Mouse (Mus musculus) left cerebral cortex, postnatal 10 days (tissue): ENCODE measurements around the gene Pax8. TPM values are rescaled to one million over a fixed set of nuclear protein-coding genes. Genes with fewer than 3 reads are reported as not detected.

ENCODE experiments used
- DNase-seq, 2 experiments: peaks; one replicate each; pipeline ENCODE4 v3.0.0; 2021 to 2022; ENCODE audit warnings: low spot score in 2 of 2, mixed read lengths in 1 of 2; ENCODE audit errors: extremely low spot score in 1 of 2
- intact Hi-C: fragments of 180-260 bp; cut with DNase I; formaldehyde crosslinking; loops from one replicate; pipeline ENCODE4 v1.15.1; 2025
- total RNA-seq, 2 experiments: library from RNA; stranded (reverse); gene quantifications; 2 replicates each; pipeline ENCODE4 v1.2.3; 2021

The Pax8 gene
- total RNA-seq, 2 experiments from 2014 or later: not detected

DNA sequence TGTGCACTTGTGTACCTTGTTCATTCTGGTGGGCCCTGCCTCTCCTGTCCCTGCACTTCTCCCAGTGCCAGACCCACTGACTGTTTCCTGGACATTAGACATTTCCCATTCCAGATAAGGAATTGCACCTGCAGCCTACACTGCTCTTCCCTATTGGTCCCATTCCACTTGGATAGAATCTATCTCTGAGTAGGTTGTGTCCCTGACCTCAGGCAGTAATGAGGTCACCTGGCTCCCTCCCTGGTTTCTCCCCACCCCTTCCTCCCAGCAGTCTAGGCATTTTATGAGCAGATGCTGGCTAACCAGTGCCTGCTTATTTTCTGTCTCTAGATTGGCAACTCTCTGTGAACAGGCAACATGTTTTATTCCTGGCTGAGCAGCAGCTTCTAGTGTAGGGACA is 91.0 kb downstream of the Pax8 start:
- no peak for DNase-seq
- intact Hi-C loops: no loop called here

DNA sequence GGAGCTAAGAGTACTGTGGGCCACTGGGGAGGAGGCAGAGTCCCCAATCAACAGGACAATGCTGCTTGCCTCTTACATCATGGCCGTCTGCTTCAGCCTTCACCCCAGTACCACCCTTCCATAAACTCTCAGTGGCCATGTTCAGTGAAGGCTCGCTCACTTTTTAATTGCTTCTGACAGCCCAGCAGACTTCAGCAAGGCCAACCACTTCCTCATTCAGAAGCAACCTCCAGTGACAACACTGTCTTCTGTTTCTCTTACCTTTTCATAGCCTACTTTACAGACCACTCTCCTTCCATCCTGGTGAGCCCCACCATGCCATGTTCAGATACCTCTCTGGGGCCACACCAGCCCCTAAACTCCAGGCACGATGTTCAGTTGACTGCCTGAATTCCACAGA is 91.8 kb downstream of the Pax8 start:
- DNase-seq: no peak
- intact Hi-C loops: no loop called here

DNA sequence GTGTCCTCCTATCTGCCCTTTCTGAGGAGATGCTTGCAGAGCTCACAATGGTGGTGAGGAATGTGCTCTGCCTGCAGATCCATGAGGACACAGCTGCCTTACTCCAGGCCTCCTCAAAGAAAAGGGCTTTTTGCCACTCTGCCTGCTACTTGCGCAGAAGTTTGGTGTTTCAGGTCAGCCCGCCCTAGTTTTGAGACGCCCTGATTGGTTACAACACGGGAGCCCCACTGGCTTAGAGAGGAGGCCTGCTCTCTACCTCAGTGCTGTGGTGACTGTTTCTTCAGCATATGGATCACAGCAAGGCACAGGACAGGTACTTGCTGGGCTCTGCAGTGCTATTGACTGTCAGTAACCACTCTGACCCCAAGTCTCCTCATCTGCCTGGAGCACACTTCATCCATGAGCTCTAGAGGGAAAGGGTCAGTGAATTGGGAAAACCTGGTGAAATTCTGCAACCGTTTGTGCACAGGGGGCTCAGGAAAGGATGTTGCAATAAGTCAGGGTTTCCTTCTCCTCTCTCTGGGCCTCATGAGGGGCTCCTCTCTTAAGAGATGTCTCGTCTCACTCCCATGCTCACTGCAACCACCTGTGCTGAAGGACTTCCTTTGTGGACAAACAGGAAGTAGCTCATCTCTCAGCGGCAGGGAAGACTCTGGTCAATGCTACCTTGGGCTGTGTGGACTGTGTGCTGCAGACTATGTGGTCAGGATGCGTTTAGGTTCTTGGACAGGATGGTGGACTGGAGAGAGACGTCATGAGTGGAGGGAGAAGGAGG is 92.8 kb downstream of the Pax8 start:
- DNase-seq: no peak
- intact Hi-C loops: no loop called here

DNA sequence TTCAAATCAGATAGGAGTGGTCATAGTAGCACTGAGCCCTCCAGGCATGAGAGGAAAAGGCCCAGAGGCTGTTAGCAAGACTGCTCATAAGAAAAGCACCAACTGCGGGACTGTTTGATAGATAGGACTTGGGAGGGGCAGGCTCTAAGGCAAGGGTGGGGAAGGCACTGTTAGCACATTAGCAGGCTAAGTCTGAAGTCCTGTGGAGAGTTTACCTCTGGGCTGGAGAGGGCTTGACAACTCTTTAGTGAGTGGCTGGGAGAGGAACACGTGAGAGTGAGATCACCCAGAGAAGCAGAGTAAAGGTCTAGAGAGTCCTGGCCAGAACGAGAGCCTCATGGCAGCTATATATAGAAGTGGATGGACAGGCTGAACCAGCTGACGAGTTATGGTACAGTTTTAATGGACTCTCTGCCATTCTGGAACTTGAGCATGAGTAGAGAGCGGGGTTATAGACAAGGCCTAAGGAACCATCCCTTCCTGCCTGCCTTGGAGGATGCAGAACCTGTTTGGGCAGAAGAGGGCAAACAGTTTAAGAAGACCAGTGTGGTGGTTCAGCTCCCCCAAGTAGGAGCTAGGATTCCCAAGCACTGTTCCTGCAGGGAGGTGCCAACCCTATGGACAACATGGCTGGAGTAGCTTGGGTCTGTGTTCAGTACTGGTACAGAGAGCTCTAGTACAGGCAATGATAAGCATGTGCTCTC is 96.5 kb downstream of the Pax8 start:
- no peak for DNase-seq
- intact Hi-C loops: no loop called here

Other genes with a start within 250 kb of the Pax8 start
- not detected for gene Il1f5, start 198.6 kb downstream of the Pax8 start, total RNA-seq
- not detected for gene Il1f10, start 184.4 kb downstream of the Pax8 start, total RNA-seq
- gene Il1rn, start 138.7 kb downstream of the Pax8 start, total RNA-seq: not detected
- 1 to 10 TPM in 1 of 2 experiments, under 1 TPM in 1; 0.67 to 2.0 TPM for gene Psd4, start 108.0 kb downstream of the Pax8 start, total RNA-seq